Mouse (Mus musculus): Measurements from ENCODE around the gene Gm20388. TPM values are rescaled to one million over a fixed set of nuclear protein-coding genes. Genes with fewer than 3 reads are reported as not detected.

Gene Gm20388
- total RNA-seq, 1 experiment: 27.0 TPM

GRCm38 (mm10) chr8:124346852-124347523 is 4436.3 kb downstream of the Gm20388 start:
- no peak for TF ChIP-seq CHD2 (IDR thresholded peaks at IDR 0.05; ENCODE audit: low read depth, low read length)
- TF ChIP-seq ZNF384 (IDR thresholded peaks at IDR 0.05; ENCODE audit: low read depth, low read length): no peak
- TF ChIP-seq ZC3H11A (IDR thresholded peaks at IDR 0.05; ENCODE audit: borderline replicate concordance, low read depth, low read length): 0 out of 2 replicates have a peak, but pooled peaks have one; percentile 38
- TF ChIP-seq HCFC1 (IDR thresholded peaks at IDR 0.05; ENCODE audit: borderline replicate concordance, insufficient read depth, low read length): no peak
- Histone ChIP-seq H3K27ac (ENCODE audit: insufficient read depth, low read depth, low read length, poor library complexity, severe bottlenecking) (no peak overlapping the region), H3K9ac (ENCODE audit: insufficient read depth, low read depth, low read length, poor library complexity, severe bottlenecking) (no peak overlapping the region)

GRCm38 (mm10) chr8:124348087-124348486 is 4437.4 kb downstream of the Gm20388 start:
- H3K27ac ChIP-seq (ENCODE audit: insufficient read depth, low read depth, low read length, poor library complexity, severe bottlenecking): no peak overlapping the region
- H3K4me3 ChIP-seq (ENCODE audit: insufficient read depth in 1 of 2, low read depth in 1 of 2, low read length in 2 of 2, poor library complexity in 1 of 2, severe bottlenecking in 1 of 2): no peak overlapping the region
- in situ Hi-C loops (cut with MboI; ENCODE audit: low sequenced_read_pairs in 2 of 2, unreplicated experiment in 2 of 2): loop anchor here (5.0 kb wide), 1 partner anchor 296 kb away; no protein-coding TSS in a partner anchor
- TF ChIP-seq HCFC1 (IDR thresholded peaks at IDR 0.05; ENCODE audit: borderline replicate concordance, insufficient read depth, low read length) (no peak), MAFK (IDR thresholded peaks at IDR 0.05; ENCODE audit: insufficient read depth, low read depth, low read length) (no peak), CHD2 (IDR thresholded peaks at IDR 0.05; ENCODE audit: low read depth, low read length) (no peak)
- H3K36me3 ChIP-seq (ENCODE audit: control insufficient read depth, insufficient read depth, low read length, poor library complexity, severe bottlenecking): peaks cover 14% of the 10 kb centered on the region
- no peaks in the 10 kb centered on the region for H3K9me3 ChIP-seq (ENCODE audit: control insufficient read depth, insufficient read depth, low read depth, low read length)
- no peak overlapping the region for H3K9ac ChIP-seq (ENCODE audit: insufficient read depth, low read depth, low read length, poor library complexity, severe bottlenecking)
- no peak for DNase-seq (ENCODE audit: low read depth, low spot score)
- H3K4me1 ChIP-seq (ENCODE audit: control insufficient read depth in 2 of 2, insufficient read depth in 2 of 2, low read length in 2 of 2, poor library complexity in 1 of 2): peaks cover 0 to 4% of the 10 kb centered on the region in 2 experiments; a peak in 1 of 4 replicates

More at GRCm38 (mm10) chr8:124346852-124347523, 4436.3 kb downstream of the Gm20388 start:
- no peak overlapping the region for H3K4me3 ChIP-seq (ENCODE audit: insufficient read depth in 1 of 2, low read depth in 1 of 2, low read length in 2 of 2, poor library complexity in 1 of 2, severe bottlenecking in 1 of 2)
- peaks cover 0 to 4% of the 10 kb centered on the region in 2 experiments; a peak in 1 of 4 replicates for H3K4me1 ChIP-seq (ENCODE audit: control insufficient read depth in 2 of 2, insufficient read depth in 2 of 2, low read length in 2 of 2, poor library complexity in 1 of 2)
- in situ Hi-C loops (cut with MboI; ENCODE audit: low sequenced_read_pairs in 2 of 2, unreplicated experiment in 2 of 2): loop anchor here (5.0 kb wide), 1 partner anchor 295 kb away; no protein-coding TSS in a partner anchor
- H3K9me3 ChIP-seq (ENCODE audit: control insufficient read depth, insufficient read depth, low read depth, low read length): no peaks in the 10 kb centered on the region
- peaks cover 17% of the 10 kb centered on the region for H3K36me3 ChIP-seq (ENCODE audit: control insufficient read depth, insufficient read depth, low read length, poor library complexity, severe bottlenecking)
- peak; percentile 50 for DNase-seq (ENCODE audit: low read depth, low spot score)

GRCm38 (mm10) chr8:124349663-124350062 is 4439.0 kb downstream of the Gm20388 start:
- in situ Hi-C loops (cut with MboI; ENCODE audit: low sequenced_read_pairs in 2 of 2, unreplicated experiment in 2 of 2): loop anchor here (5.0 to 10.0 kb wide), 2 partner anchors 297 to 565 kb away; no protein-coding TSS in a partner anchor
- Histone ChIP-seq H3K36me3 (ENCODE audit: control insufficient read depth, insufficient read depth, low read length, poor library complexity, severe bottlenecking) (peaks cover 2% of the 10 kb centered on the region; the same call in 1 of the 2 replicates), H3K9ac (ENCODE audit: insufficient read depth, low read depth, low read length, poor library complexity, severe bottlenecking) (no peak overlapping the region), H3K4me3 (ENCODE audit: insufficient read depth in 1 of 2, low read depth in 1 of 2, low read length in 2 of 2, poor library complexity in 1 of 2, severe bottlenecking in 1 of 2) (no peak overlapping the region), H3K9me3 (ENCODE audit: control insufficient read depth, insufficient read depth, low read depth, low read length) (no peaks in the 10 kb centered on the region), H3K27ac (ENCODE audit: insufficient read depth, low read depth, low read length, poor library complexity, severe bottlenecking) (no peak overlapping the region), H3K4me1 (ENCODE audit: control insufficient read depth in 2 of 2, insufficient read depth in 2 of 2, low read length in 2 of 2, poor library complexity in 1 of 2) (peaks cover 0 to 4% of the 10 kb centered on the region in 2 experiments; a peak in 1 of 4 replicates)
- TF ChIP-seq ZC3H11A (IDR thresholded peaks at IDR 0.05; ENCODE audit: borderline replicate concordance, low read depth, low read length) (peak; percentile 93), MAFK (IDR thresholded peaks at IDR 0.05; ENCODE audit: insufficient read depth, low read depth, low read length) (no peak)
- peak; percentile 56 for DNase-seq (ENCODE audit: low read depth, low spot score)

GRCm38 (mm10) chr8:124351636-124352035 is 4441.0 kb downstream of the Gm20388 start:
- DNase-seq (ENCODE audit: low read depth, low spot score): no peak
- Histone ChIP-seq H3K4me1 (ENCODE audit: control insufficient read depth in 2 of 2, insufficient read depth in 2 of 2, low read length in 2 of 2, poor library complexity in 1 of 2) (no peaks in the 10 kb centered on the region), H3K9me3 (ENCODE audit: control insufficient read depth, insufficient read depth, low read depth, low read length) (no peaks in the 10 kb centered on the region), H3K27ac (ENCODE audit: insufficient read depth, low read depth, low read length, poor library complexity, severe bottlenecking) (no peak overlapping the region), H3K9ac (ENCODE audit: insufficient read depth, low read depth, low read length, poor library complexity, severe bottlenecking) (no peak overlapping the region), H3K36me3 (ENCODE audit: control insufficient read depth, insufficient read depth, low read length, poor library complexity, severe bottlenecking) (no peaks in the 10 kb centered on the region), H3K4me3 (ENCODE audit: insufficient read depth in 1 of 2, low read depth in 1 of 2, low read length in 2 of 2, poor library complexity in 1 of 2, severe bottlenecking in 1 of 2) (no peak overlapping the region)
- TF ChIP-seq CHD2 (IDR thresholded peaks at IDR 0.05; ENCODE audit: low read depth, low read length) (no peak), HCFC1 (IDR thresholded peaks at IDR 0.05; ENCODE audit: borderline replicate concordance, insufficient read depth, low read length) (no peak), MAFK (IDR thresholded peaks at IDR 0.05; ENCODE audit: insufficient read depth, low read depth, low read length) (no peak), ZC3H11A (IDR thresholded peaks at IDR 0.05; ENCODE audit: borderline replicate concordance, low read depth, low read length) (no peak), ZNF384 (IDR thresholded peaks at IDR 0.05; ENCODE audit: low read depth, low read length) (no peak)
- in situ Hi-C loops (cut with MboI; ENCODE audit: low sequenced_read_pairs in 2 of 2, unreplicated experiment in 2 of 2): loop anchor here in 1 of 2 experiments (10.0 kb wide), 1 partner anchor 567 kb away; no protein-coding TSS in a partner anchor
